Comparison of ENCODE assay signal across 8 mouse cellular contexts in the genomic region with DNA sequence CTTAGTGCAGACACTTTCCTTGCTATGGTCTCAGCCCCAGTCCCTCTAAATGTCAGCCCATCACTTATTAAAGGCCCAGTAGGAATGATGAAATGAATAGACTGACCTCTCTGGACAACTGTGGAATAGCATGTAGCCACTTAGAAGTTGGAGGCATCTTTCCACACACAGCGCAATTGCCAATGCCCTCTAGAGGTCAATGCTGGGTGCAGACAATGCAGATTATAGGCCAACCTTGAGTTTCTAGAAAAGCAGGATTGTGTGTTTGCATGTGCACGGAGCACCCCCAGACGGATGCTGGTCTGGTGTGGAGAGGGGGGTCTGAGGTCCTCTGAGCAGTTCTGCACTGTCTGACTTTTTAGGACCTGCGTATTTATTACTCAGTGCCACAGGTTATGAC. TPM values are rescaled to one million over a fixed set of nuclear protein-coding genes. Genes with fewer than 3 reads are reported as not detected.
DNase-seq lines count a peak whose midpoint lies in the region; ATAC-seq and TF ChIP-seq lines count a peak whose summit lies in the region.
"Had no signal": no experiment of that assay in that cellular context is flagged by ENCODE, and none has a peak within 500 bp of the region (broad histone marks: within the 10 kb centered on the region; RNA-seq: fewer than 3 reads in every experiment).

No protein-coding gene starts in this region.

- H3K4me1 ChIP-seq in lung, postnatal 0 days (ENCODE audit: insufficient read depth, low read depth, low read length) = no peaks in the 10 kb centered on the region; the same call in 1 of the 2 replicates

- 0 out of 2 replicates have a peak, but pooled peaks have one; percentile 27 for ATAC-seq in lung, postnatal 0 days

- H3K9ac ChIP-seq in lung, postnatal 0 days (replicated peaks; ENCODE audit: low read depth) = no peak overlapping the region
- H3K9ac ChIP-seq: neural tube, embryonic 13.5 days had no signal

- no peaks in the 10 kb centered on the region for H3K27me3 ChIP-seq in lung, postnatal 0 days (replicated peaks; ENCODE audit: insufficient read depth, low read length)
- H3K27me3 ChIP-seq: neural tube, embryonic 13.5 days had no signal

- 59% methylated on average over 4 of the region's 4 CpGs for WGBS in lung, postnatal 0 days

- DNase-seq in left cerebral cortex, postnatal 4 days = peak; percentile 32
- DNase-seq in left cerebral cortex, adult 11 months (ENCODE audit: low spot score) = no peak
- peak; percentile 71 for DNase-seq in MN1 (ENCODE audit: low spot score)
- peak; percentile 78 for DNase-seq in embryo, embryonic 10.5 days (ENCODE audit: low spot score)
- DNase-seq in lung, postnatal 0 days (ENCODE audit: low spot score) = peak; percentile 73
- no peak for DNase-seq in right cerebral cortex, postnatal 36 days (ENCODE audit: low spot score in 2 of 2)
- DNase-seq in neural tube, embryonic 10.5 days (ENCODE audit: extremely low spot score, low spot score) = no peak

- H3K4me2 ChIP-seq in lung, postnatal 0 days (replicated peaks; ENCODE audit: low read depth, low read length) = no peak overlapping the region
- H3K4me2 ChIP-seq: neural tube, embryonic 13.5 days had no signal

- intact Hi-C loops in left cerebral cortex, postnatal 4 days (cut with DNase I) = loop anchor here (2.0 kb wide), 1 partner anchor 147 kb away; no protein-coding TSS in a partner anchor

- no peaks in the 10 kb centered on the region for H3K36me3 ChIP-seq in lung, postnatal 0 days (ENCODE audit: insufficient read depth, low read length)
- H3K36me3 ChIP-seq: neural tube, embryonic 13.5 days had no signal

- peak; percentile 93 for TF ChIP-seq CTCF in lung, postnatal 0 days (IDR thresholded peaks at IDR 0.05)

- no peaks in the 10 kb centered on the region for H3K9me3 ChIP-seq in lung, postnatal 0 days (ENCODE audit: low read length)
- H3K9me3 ChIP-seq: neural tube, embryonic 13.5 days had no signal

- TF ChIP-seq EP300 in lung, postnatal 0 days (IDR thresholded peaks at IDR 0.05) = no peak

- H3K4me3 ChIP-seq in lung, postnatal 0 days (ENCODE audit: low read depth, low read length) = no peak overlapping the region
- H3K4me3 ChIP-seq: neural tube, embryonic 13.5 days had no signal

- H3K27ac ChIP-seq in lung, postnatal 0 days (ENCODE audit: low read length) = no peak overlapping the region
- H3K27ac ChIP-seq: neural tube, embryonic 13.5 days had no signal

RNA-seq across cellular contexts. Expression of a gene that starts 33.7 kb away (rescaled TPM):
- total RNA-seq in left cerebral cortex, postnatal 4 days (2021) = 10 to 100 TPM; 28.2 to 30.4 TPM
- polyA plus RNA-seq in lung, postnatal 0 days (2015; fragmentation: Nextera tagmentation; extraction: Ambion mirVana) = 28.6 and 30.9 TPM in 2 replicates

RNA-seq across cellular contexts. Expression of a gene that starts 39.4 kb away (rescaled TPM):
- 10 to 100 TPM; 25.0 to 25.1 TPM for total RNA-seq in left cerebral cortex, postnatal 4 days (2021)
- polyA plus RNA-seq in lung, postnatal 0 days (2015; fragmentation: Nextera tagmentation; extraction: Ambion mirVana) = 5.6 and 6.4 TPM in 2 replicates

Comparison
In these comparisons a context has a peak if more than half of its experiments do, and no peak if none do; other contexts are left out.
1. DNase-seq: peak in left cerebral cortex, postnatal 4 days (single experiment), MN1 (single experiment), embryo, embryonic 10.5 days (single experiment) and lung, postnatal 0 days (single experiment); none in left cerebral cortex, adult 11 months (single experiment), right cerebral cortex, postnatal 36 days (0 of 2) and neural tube, embryonic 10.5 days (single experiment).